Mouse (Mus musculus): ENCODE data around the gene Mllt6.
"Not testable (repeated sequence)": the region's sequence is repeated elsewhere in the genome, so short reads cannot be mapped to it uniquely, and the experiment has no call there.

The Mllt6 gene

DNA sequence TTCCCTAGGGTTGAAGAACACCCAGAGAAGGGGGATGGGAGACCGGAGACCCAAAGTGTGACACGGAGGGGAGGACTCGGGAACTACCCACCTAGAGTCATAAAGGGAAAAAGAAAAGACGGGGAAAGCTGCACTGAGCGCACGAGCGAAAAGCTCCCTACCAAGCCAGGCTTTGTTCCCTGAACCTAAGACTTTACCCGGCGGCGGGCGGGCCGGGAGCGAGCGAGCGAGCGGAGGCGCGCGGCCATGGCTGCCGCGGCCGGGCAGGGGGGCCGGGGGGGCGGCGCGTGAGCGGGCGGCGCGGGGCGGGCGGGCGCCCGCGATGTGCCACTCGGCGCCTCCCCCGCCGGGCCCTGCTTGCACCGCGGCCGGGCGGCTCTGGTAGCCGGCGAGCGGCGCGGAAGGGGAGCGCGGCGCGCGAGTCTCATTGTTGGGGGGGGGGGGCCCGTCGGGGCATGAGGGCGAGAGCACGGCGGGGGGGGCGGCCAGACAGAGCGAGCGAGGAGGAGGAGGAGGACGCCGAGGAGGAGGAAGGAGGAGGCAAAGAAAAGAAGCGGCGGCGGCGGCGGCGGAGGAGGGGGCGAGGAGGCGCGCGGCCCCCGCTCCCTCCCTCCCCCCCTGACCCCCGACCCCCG, at the start of gene Mllt6:
Gene Mllt6, plus strand, starts transcription at position 522 of the 635 bp plus-strand sequence.
- no peak for DNase-seq (ENCODE audit: low read depth)

- no peak for DNase-seq (ENCODE audit: low read depth)
These were observed 47.9 kb upstream of the Mllt6 start for GRCm38 (mm10) chr11:97615276-97615675.

GRCm38 (mm10) chr11:97618368-97618767, 44.8 kb upstream of the Mllt6 start:
- no peak for DNase-seq (ENCODE audit: low read depth)

- DNase-seq (ENCODE audit: low read depth): no peak
These were observed 43.8 kb upstream of the Mllt6 start for GRCm38 (mm10) chr11:97619391-97619795.

- peak; percentile 26 for DNase-seq (ENCODE audit: low read depth)
These were observed 40.8 kb upstream of the Mllt6 start for GRCm38 (mm10) chr11:97622440-97622839.

- DNase-seq (ENCODE audit: low read depth): no peak
These were observed 40.0 kb upstream of the Mllt6 start for GRCm38 (mm10) chr11:97623166-97623565.

DNA sequence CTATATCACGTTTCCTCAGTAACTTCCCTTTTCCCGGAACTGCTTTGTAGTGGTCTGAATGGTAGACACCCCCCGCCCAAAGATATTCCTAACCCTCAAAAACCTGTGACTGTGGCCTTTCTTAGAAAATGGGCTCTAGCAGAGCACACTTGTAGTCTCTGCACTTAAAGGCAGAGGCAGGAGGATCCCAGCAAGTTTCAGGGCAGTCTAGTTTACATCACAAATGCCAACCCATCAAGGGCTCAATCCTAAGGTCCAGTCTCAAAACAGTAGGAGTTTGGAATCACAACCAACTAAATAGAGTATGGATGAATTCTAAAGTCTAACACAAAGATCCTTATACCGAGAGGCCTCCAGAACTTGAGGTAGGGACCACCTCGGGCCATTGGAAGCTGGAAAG, 37.7 kb upstream of the Mllt6 start:
- no peak for DNase-seq (ENCODE audit: low read depth)

DNA sequence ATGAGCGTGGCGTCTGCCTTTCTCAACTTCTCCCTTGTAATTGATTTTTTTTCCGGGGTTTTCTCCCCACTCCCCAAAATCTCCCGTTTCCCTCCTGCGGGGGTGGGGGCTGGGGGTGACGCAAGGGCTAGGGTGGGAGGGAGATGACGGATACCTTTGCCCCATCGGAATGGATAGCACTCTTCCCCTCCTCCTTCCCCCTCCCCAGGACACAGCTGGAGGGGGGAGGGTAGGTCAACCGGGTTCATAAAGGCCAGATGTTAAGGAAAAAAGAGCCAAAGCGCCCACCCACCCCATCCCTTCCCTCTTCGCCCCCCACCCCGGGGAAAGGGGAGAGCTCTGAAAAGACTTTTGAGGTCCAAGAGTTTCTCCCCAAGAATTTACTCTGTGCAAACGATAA, 36.8 kb upstream of the Mllt6 start:
- DNase-seq (ENCODE audit: low read depth): no peak

DNA sequence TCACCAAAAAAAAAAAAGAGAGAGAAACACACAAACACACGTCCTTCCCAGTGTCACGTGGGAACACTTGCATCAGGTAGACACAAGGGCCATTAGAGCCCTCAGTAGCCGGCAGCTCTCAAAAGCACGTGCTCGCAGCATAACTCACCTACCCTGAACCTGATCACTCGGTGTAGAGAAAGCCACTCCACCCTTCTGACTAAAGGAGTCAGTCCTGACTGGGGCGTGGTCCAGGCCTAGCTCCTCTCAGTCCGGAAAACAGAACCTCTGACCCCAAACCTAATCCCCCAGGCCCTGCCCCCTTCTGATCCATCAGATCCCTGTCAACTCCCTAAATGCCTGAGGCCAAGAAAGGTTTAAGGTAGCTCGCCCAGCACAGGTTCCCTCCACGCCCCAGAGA, 36.4 kb upstream of the Mllt6 start:
- no peak for DNase-seq (ENCODE audit: low read depth)

DNA sequence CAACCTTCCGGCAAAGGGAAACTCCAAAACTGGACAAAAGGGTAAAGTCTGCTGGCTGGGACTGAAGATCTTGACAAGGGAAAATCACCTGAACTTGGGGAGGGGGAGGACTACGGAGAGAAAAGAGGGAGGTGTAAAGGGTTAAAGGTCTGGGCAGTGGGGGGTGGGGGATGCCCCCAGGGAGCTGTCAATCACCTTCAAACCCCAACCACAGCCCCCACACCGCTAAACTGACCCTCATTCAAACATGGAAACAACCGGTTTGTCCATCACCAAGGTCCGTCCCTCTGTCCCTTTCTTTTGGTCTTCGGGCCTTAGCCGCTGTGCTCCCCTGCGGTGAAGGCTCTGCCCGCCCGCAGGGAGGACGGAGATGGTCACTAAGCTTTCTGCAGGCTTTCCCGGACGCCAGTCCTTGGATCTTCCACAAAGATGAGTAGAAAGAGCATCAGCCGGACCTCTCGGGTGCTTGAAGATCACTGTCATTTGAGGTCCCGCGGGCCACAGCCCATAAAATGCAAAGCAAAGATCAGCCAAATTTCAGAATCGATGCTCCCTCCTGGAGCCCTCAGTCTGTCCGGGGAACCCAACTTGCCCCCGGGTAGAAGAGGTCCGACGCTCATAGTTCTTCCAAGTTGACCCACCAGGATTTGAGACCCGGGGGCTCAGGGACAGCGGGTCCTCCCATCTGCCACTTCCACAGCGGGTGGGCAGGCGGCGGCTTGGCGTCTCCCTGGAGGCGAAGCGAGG, 35.5 kb upstream of the Mllt6 start:
- DNase-seq (ENCODE audit: low read depth): no peak

GRCm38 (mm10) chr11:97628303-97628567, 35.0 kb upstream of the Mllt6 start:
- no peak for DNase-seq (ENCODE audit: low read depth)

GRCm38 (mm10) chr11:97628568-97629518, 34.4 kb upstream of the Mllt6 start:
- DNase-seq (ENCODE audit: low read depth): no peak

- peak; percentile 53 for DNase-seq (ENCODE audit: low read depth)
These were observed 33.6 kb upstream of the Mllt6 start, which contains the start of gene Epop for GRCm38 (mm10) chr11:97629576-97629975. TSS of gene Epop (minus strand) at chr11:97629702.

- DNase-seq (ENCODE audit: low read depth): no peak
These were observed 32.2 kb upstream of the Mllt6 start for GRCm38 (mm10) chr11:97631046-97631445.

GRCm38 (mm10) chr11:97631500-97631899, 31.7 kb upstream of the Mllt6 start:
- no peak for DNase-seq (ENCODE audit: low read depth)

- peak; percentile 31 for DNase-seq (ENCODE audit: low read depth)
These were observed 31.3 kb upstream of the Mllt6 start for GRCm38 (mm10) chr11:97631938-97632337.

GRCm38 (mm10) chr11:97632440-97632839, 30.8 kb upstream of the Mllt6 start:
- DNase-seq (ENCODE audit: low read depth): not testable (repeated sequence)

GRCm38 (mm10) chr11:97635468-97636019, 27.7 kb upstream of the Mllt6 start:
- DNase-seq (ENCODE audit: low read depth): no peak

DNA sequence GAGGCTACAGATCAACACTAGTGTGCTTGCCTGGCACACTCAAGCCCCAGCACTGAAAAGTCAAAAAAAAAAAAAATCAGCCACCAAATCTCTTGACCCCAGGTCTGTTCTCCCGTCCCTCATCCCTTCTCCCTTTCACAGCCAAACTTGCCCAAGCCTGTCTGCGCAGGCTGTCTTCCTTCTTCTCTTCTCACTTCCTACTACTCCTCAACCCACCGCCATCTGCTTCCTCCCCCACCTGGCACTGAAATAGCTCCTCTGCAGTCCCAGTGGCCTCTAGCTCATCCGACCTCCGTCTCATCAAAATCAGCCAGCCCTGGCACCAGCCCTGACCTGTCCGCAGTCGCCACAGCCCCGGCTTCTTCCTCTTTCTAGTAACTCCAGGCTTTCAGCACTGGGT, 21.5 kb upstream of the Mllt6 start:
- no peak for DNase-seq (ENCODE audit: low read depth)

- no peak for DNase-seq (ENCODE audit: low read depth)
These were observed 20.5 kb upstream of the Mllt6 start for GRCm38 (mm10) chr11:97642746-97643145.

- no peak for DNase-seq (ENCODE audit: low read depth)
These were observed 19.7 kb upstream of the Mllt6 start for GRCm38 (mm10) chr11:97643380-97644055.

GRCm38 (mm10) chr11:97644834-97645233, 18.4 kb upstream of the Mllt6 start:
- DNase-seq (ENCODE audit: low read depth): no peak

Data from fibroblast of lung, adult 2 months (primary cell).